Mouse (Mus musculus) ES-Bruce4 (cell line): Measurements from ENCODE around the gene Lcmt2. TPM values are rescaled to one million over a fixed set of nuclear protein-coding genes. Genes with fewer than 3 reads are reported as not detected.
"Not testable (repeated sequence)": the region's sequence is repeated elsewhere in the genome, so short reads cannot be mapped to it uniquely, and the experiment has no call there.

Experiments used
- H3K27ac ChIP-seq: 2 replicates; pipeline ENCODE4 v1.5.1; 2012; ENCODE audit warnings: low read length, inconsistent platforms; ENCODE audit not compliant: insufficient read depth
- H3K27me3 ChIP-seq: 2 replicates; pipeline ENCODE4 v1.6.1; 2012; ENCODE audit warnings: mild to moderate bottlenecking, low read length, inconsistent platforms; ENCODE audit not compliant: control insufficient read depth, poor library complexity, insufficient read depth, severe bottlenecking
- H3K36me3 ChIP-seq: 2 replicates; pipeline ENCODE4 v1.6.1; 2012; ENCODE audit warnings: inconsistent platforms, mild to moderate bottlenecking, low read length, moderate library complexity; ENCODE audit not compliant: control insufficient read depth, poor library complexity, insufficient read depth, severe bottlenecking
- H3K4me1 ChIP-seq: one replicate; pipeline ENCODE4 v1.8.1; 2011; ENCODE audit warnings: low read length; ENCODE audit not compliant: control insufficient read depth, insufficient read depth
- H3K4me3 ChIP-seq: 2 replicates; pipeline ENCODE4 v1.5.1; 2011; ENCODE audit warnings: low read depth, mild to moderate bottlenecking, low read length
- H3K9ac ChIP-seq: 2 replicates; pipeline ENCODE4 v1.6.1; 2012; ENCODE audit warnings: low read depth, mild to moderate bottlenecking, inconsistent platforms; ENCODE audit not compliant: poor library complexity, severe bottlenecking
- H3K9me3 ChIP-seq: replicated peaks from 2 replicates; pipeline ENCODE4 v1.6.1; 2012; ENCODE audit warnings: mild to moderate bottlenecking, low read length, inconsistent platforms; ENCODE audit not compliant: control insufficient read depth, poor library complexity, insufficient read depth, severe bottlenecking
- CTCF ChIP-seq: IDR thresholded peaks from one replicate; pipeline ENCODE4 v1.8.1; 2011; ENCODE audit warnings: low read depth, low read length
- EP300 ChIP-seq: IDR thresholded peaks from 2 replicates; pipeline ENCODE4 v1.6.1; 2011; ENCODE audit warnings: low read depth, low read length; ENCODE audit not compliant: insufficient read depth
- POLR2A ChIP-seq: IDR thresholded peaks from one replicate; pipeline ENCODE4 v1.8.1; 2011; ENCODE audit warnings: low read length; ENCODE audit not compliant: insufficient read depth
- polyA plus RNA-seq: library from polyadenylated mRNA; stranded (reverse); fragments of >200 nt; gene quantifications from 2 replicates; pipeline ENCODE4 v1.2.4, GENCODE M21; 2011; ENCODE audit warnings: low read depth; ENCODE audit not compliant: missing spikeins, insufficient read depth, insufficient read length

Gene Lcmt2
- polyA plus RNA-seq, 1 experiment = 3.1 TPM

DNA sequence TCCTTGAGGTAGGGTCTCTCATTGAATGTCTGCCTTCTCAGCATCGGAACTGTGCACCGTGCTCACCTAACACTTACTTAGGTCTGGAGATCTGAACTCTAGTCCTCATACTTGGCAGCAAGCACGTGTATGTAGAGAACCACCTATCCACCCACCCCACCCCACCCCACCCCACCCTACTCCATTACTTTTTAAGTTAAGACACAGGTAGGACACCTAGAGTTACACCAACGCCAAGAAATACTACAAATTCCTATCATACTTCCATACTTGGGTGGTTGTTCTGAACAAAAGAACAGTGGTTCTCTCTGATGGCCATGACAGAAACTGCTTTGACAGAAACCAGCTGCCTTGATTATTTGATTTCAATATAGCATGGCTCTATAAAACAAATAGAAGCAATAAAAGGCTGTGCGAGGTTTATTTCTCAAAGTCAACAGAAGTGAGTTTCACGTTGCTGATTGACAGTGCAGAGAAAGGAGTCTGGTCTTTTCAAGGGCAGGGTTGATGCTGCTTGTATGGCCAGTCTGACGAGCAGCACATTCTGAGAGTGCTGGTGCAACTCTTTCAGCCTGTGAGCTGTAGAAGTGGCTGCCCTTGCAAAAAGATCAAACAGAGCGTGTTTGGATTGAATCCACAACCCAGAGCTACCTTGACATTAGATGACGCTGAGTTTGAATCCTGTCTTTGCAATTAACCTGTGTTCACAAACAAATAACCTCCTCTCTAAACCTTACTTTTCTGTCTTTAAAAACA is 11.4 kb downstream of the Lcmt2 start:
- Histone ChIP-seq H3K4me3 (no peak overlapping the region), H3K4me1 (no peaks in the 10 kb centered on the region), H3K27me3 (no peaks in the 10 kb centered on the region), H3K27ac (no peak overlapping the region), H3K9ac (no peak overlapping the region), H3K36me3 (no peaks in the 10 kb centered on the region), H3K9me3 (no peaks in the 10 kb centered on the region)
- TF ChIP-seq CTCF (no peak), EP300 (no peak), POLR2A (no peak)

DNA sequence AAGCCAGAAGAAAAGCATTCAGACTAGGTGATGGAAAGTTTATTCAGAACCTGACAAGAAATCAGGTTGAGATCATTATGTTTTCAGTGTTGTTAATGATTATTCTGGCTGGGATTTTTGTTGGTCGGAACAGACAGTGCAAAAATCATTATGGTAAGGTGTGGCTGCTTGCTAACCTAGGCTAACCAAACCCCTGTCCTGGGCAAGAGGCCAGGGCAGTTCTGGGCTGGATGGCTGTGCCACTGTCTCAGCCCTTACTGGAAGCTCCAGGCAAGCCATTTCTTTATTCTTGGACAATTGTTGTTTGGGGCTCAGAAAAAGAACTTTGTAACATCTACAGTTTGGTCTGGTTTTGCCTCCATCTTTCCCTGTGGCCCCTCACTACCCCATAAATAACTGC is 12.9 kb downstream of the Lcmt2 start:
- no peaks in the 10 kb centered on the region for H3K9me3 ChIP-seq
- no peak overlapping the region for H3K27ac ChIP-seq
- H3K4me1 ChIP-seq = no peaks in the 10 kb centered on the region
- no peak for TF ChIP-seq CTCF
- no peak for TF ChIP-seq EP300
- no peak for TF ChIP-seq POLR2A
- H3K27me3 ChIP-seq = no peaks in the 10 kb centered on the region
- H3K4me3 ChIP-seq = no peak overlapping the region
- no peaks in the 10 kb centered on the region for H3K36me3 ChIP-seq
- no peak overlapping the region for H3K9ac ChIP-seq

DNA sequence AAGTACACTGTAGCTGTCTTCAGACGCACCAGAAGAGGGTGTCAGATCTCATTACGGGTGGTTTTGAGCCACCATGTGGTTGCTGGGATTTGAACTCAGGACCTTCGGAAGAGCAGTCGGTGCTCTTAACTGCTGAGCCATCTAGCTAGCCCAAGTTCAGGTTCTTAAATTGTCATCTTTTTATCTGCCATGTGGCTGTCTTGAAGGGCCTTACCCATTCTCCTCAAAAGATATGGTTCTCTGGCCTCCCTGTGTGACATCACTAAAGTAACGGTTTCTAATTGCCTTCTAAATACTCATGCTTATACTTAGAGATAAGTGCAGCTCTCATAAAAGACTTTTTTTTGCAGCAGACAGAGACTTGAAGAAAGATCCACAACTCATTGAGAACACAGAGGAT is 14.2 kb downstream of the Lcmt2 start:
- not testable (repeated sequence) for H3K4me1 ChIP-seq, H3K9me3 ChIP-seq, H3K27me3 ChIP-seq, H3K4me3 ChIP-seq, H3K36me3 ChIP-seq, H3K9ac ChIP-seq, H3K27ac ChIP-seq

DNA sequence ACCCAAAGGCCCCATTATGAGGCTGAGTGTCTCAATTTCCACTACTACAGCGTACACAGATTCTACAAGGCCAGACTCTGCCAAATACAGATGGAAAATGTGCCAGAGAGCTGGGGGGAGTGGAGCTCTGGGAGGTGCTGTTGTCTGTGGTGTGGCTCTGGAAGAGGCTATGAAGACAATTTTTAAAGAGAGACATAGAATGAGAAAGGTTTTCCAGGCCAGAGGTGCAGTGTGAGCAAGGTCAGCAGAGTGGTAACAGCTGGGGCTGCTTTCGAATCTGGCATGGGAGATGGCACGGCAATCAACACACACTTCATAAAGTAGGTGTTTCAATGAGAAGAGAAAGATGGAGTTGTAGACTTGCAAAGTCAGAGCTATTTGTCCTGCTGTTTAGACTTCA is 21.2 kb downstream of the Lcmt2 start:
- no peak overlapping the region for H3K9ac ChIP-seq
- H3K36me3 ChIP-seq = no peaks in the 10 kb centered on the region
- no peaks in the 10 kb centered on the region for H3K4me1 ChIP-seq
- no peaks in the 10 kb centered on the region for H3K9me3 ChIP-seq
- no peak overlapping the region for H3K27ac ChIP-seq
- no peak overlapping the region for H3K4me3 ChIP-seq
- H3K27me3 ChIP-seq = no peaks in the 10 kb centered on the region
- TF ChIP-seq CTCF = no peak
- TF ChIP-seq POLR2A = no peak
- no peak for TF ChIP-seq EP300

DNA sequence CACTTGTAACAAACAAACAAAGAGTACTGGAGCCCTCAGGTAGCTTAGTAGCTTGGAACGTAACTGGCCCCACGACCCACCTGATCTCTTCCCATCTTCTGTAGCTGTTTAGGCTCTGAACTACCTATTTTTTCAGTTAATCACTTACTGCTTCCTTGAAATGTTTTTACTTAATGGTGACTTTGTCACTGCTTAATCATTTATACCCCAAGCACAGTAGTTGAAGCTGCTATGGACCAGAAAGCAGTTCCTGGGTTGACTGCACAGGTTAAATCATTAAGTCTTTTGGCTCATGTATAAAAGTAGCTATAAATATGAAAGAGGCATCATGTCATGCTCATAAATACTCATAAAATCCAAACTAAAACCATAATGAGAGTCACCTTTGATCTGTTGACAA is 25.0 kb downstream of the Lcmt2 start:
- H3K36me3 ChIP-seq = no peaks in the 10 kb centered on the region
- H3K4me1 ChIP-seq = no peaks in the 10 kb centered on the region
- no peaks in the 10 kb centered on the region for H3K27me3 ChIP-seq
- no peaks in the 10 kb centered on the region for H3K9me3 ChIP-seq
- no peak overlapping the region for H3K27ac ChIP-seq
- no peak overlapping the region for H3K4me3 ChIP-seq
- TF ChIP-seq CTCF (no peak), POLR2A (no peak), EP300 (no peak)
- no peak overlapping the region for H3K9ac ChIP-seq

DNA sequence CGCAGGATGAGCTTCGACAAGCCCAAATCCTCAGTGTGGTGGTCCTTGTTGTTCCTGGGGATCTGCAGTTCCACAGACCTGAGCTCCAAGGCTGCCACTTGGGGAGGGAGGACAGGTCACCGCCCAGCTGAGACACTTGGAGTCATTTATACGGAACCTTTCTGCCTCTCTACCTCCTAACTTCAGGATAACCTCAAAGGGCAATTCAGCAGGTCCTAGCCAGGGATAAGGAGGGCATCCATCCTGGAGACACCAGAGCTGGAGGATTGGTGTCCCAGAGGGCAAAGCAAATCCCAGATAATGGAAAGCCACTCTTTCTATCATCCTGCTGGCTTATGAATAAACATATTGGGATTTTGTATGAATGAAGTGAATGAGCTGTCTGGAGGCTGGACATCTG is 30.8 kb downstream of the Lcmt2 start, which contains the start of gene Tgm7:
Gene Tgm7 (minus strand): TSS at position 101 of the 400 bp plus-strand sequence.
- Histone ChIP-seq H3K27ac (no peak within 1 kb of the TSS), H3K9me3 (no peaks in the 10 kb centered on the region), H3K36me3 (no peaks in the 10 kb centered on the region), H3K9ac (no peak within 1 kb of the TSS), H3K4me1 (no peaks in the 10 kb centered on the region), H3K27me3 (no peaks in the 10 kb centered on the region), H3K4me3 (no peak within 1 kb of the TSS)
- TF ChIP-seq POLR2A (no peak), EP300 (no peak), CTCF (no peak)
